Mouse (Mus musculus) urinary bladder, postnatal 0 days (tissue): ENCODE results near the gene Megf9. TPM values are rescaled to one million over a fixed set of nuclear protein-coding genes. Genes with fewer than 3 reads are reported as not detected.

ENCODE experiments used
- polyA plus RNA-seq: library from polyadenylated mRNA; unstranded; fragments of >200 nt; fragmentation: Nextera tagmentation; extraction: Ambion mirVana; gene quantifications from 2 replicates; pipeline ENCODE4 v1.2.1, GENCODE M21; 2015

Megf9 gene
- polyA plus RNA-seq, result 7.3 and 9.4 TPM in 2 replicates

DNA sequence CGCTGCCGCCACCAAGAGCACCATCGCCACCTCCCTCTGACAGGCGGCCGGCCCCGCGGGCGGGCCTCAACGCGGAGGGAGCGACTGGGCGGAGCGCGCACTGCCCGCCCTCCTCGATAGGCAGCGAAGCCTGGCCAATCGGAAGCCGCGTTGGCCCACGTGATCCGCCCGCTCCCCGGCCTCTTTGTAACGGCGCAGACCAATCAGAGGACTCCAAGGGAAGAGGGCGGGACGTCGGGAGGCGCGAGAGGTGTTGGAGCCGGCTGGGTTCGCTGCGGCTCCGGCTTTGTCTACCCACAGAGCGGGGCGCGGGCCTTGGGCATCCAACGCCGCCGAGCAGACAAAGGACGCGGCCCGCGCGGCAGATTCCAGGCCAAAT is at the start of gene Megf9:
TSS of gene Megf9 (minus strand) at position 105 of the 379 bp plus-strand sequence.

GRCm38 (mm10) chr4:70409994-70410721 is 124.6 kb downstream of the Megf9 start, which contains the start of gene Cdk5rap2:
Gene Cdk5rap2 (minus strand): TSS chr4:70410443.

Other genes with a start within 250 kb of the Megf9 start
- gene Cdk5rap2, start 124.6 kb downstream of the Megf9 start, polyA plus RNA-seq, result 4.1 and 5.7 TPM in 2 replicates